Mouse (Mus musculus) adrenal gland, postnatal 36 days (tissue): ENCODE data around the gene Lsm7. TPM values are rescaled to one million over a fixed set of nuclear protein-coding genes. Genes with fewer than 3 reads are reported as not detected.
"Not testable (repeated sequence)": the region's sequence is repeated elsewhere in the genome, so short reads cannot be mapped to it uniquely, and the experiment has no call there.

Experiments
- DNase-seq, 2 experiments: peaks; one replicate each; pipeline ENCODE4 v3.0.0; 2021; ENCODE audit warnings: mixed read lengths in 1 of 2
- total RNA-seq, 2 experiments: library from RNA; stranded (reverse); gene quantifications; 2 replicates each; pipeline ENCODE4 v1.2.3; 2021

Gene Lsm7
- total RNA-seq, 2 experiments from 2014 or later: 26.6 to 36.8 TPM

DNA sequence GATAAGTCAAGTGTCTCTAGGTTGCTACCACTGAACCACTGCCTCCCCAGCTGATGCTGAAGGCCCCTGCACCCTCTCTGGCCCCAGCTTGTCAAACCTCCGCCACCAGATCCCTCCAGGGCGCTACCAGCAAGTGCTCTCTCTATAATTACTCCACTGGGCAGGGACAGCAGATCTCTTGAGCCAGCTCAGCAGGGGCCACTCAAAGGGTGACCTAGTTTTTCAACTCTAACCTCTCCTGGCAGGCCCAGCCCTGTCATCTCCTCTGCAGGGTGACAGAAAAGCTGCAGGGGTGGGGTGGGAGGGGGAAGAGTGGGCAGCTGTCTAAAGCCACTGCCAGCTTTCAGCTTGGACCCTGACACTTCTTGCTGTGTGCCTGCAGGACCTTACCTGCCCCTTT lies 17.2 kb downstream of the Lsm7 start:
- peak; percentile 53 to 61 for DNase-seq

DNA sequence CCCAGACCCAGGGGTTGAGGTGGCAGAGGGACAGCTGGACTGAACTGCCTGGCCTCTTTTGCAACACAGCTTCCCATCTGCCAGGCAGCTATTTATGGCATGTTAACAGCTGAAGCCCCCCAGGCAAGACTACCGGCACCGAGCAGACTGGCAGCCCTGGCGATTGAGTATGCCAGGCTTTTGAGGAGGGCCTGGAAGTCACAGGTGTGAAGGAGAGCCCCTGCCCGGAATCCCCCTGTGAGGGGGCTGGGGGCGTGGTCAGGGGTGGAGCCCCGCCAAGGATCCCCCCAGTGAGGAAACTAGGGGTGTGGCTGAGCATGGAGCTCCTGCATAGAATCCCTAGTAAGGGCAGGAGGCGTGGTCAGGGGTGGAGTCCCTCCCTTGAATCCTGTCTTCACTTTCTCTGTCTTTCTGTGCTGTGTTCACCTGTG lies 18.0 kb downstream of the Lsm7 start:
- DNase-seq: no peak

DNA sequence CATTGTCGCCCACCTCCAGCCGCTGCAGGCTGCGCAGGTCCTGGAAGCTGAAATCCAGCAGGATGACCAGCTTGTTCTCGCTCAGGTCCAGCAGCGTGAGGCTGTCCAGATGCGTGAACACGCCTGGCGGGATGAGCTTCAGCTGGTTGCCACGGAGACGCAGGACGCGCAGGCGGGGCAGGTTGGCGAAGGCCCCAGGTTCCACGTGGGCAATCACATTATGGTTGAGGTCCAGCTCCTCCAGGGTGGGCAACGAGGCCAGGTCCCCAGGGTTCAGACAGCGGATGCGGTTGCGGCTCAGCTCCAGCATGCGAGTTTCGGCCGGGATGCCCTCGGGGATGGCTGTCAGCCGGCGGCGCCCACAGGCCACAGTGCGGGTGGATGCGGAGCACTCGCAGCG lies 19.4 kb downstream of the Lsm7 start:
- DNase-seq: no peak

GRCm38 (mm10) chr10:80832818-80833217 lies 22.2 kb downstream of the Lsm7 start:
- DNase-seq: no peak

DNA sequence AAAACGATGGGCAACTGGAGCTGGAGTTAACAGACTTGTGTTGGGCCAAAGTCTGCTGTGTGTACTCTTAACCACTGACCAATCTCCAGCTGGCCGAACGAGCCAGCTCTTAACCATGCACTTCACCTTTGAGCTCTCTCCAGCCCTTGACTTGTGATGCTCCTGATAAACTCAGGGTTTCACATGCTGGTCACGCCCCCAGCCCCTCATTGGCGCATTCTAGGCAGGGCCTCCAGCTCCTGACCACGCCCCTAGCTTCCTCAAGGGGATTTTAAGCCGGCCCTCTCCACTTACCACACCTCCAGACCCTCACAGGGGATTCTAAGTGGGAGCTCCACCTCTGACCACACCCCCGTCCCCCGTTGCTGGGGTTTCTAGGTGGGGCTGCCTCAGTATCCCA lies 23.9 kb downstream of the Lsm7 start:
- DNase-seq: peak; percentile 80 to 82

DNA sequence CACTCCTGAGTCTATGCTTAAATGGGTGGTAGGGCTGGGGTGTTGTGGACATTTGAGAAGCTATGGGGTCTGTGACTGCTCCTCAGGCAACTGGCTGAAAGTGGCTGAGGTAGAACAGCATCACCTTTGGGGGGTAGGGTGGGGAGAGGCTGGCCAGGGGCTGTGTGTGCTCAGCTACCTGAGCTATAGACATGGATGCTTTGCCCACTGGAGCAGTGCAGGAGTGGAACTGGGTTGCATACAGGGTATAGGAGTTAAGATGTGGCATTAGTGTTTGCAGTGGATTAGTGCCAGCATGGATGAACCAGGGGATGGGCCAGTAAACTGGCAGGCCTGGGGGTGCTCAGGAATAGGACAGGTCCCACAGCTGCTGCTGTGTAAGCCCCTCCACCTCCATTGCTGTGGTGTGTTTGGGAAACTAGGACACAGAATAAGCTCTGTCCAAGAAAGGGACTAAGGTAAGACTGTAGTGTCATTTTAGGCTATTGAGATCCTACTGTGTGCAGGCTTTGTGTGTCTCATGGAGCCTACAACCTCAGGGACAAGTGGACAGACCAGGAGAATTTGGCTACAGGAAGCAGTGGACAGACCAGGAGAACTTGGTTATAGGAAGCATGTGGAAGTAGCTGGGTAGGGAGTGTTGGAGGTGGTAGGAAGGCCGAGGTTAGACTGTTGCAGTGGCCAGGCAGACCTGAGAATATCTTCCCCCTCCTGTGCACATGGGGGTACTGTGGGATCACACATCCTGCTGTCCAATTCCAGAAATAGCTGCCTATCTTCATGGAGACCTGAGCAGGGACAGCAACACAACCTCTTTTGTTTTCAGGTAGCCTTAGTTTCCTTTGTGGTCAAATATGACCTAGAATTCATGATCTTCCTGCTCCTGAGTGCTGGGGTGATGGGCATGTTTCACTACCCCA lies 25.4 kb downstream of the Lsm7 start:
- no peak for DNase-seq

DNA sequence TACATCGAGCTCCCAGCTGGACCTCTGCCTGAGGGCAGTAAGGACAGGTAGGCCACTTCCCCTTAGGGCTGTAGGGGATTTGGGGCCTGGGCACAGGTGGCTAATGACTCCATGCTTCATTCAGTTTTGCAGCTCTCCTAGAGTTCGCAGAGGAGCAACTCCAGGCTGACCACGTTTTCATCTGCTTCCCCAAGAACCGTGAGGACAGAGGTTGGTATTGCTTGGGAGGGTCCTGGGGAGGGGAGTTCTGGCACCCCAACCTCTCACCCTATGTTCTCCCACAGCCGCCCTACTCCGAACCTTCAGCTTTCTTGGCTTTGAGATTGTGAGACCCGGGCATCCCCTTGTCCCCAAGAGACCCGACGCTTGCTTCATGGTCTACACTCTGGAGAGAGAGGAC lies 26.4 kb downstream of the Lsm7 start:
- not testable (repeated sequence) for DNase-seq

- peak in 1 of 2 experiments; percentile 38 for DNase-seq
Measured at GRCm38 (mm10) chr10:80827870-80828420, 27.1 kb downstream of the Lsm7 start.

GRCm38 (mm10) chr10:80827063-80827869 lies 27.7 kb downstream of the Lsm7 start:
- DNase-seq: no peak

DNA sequence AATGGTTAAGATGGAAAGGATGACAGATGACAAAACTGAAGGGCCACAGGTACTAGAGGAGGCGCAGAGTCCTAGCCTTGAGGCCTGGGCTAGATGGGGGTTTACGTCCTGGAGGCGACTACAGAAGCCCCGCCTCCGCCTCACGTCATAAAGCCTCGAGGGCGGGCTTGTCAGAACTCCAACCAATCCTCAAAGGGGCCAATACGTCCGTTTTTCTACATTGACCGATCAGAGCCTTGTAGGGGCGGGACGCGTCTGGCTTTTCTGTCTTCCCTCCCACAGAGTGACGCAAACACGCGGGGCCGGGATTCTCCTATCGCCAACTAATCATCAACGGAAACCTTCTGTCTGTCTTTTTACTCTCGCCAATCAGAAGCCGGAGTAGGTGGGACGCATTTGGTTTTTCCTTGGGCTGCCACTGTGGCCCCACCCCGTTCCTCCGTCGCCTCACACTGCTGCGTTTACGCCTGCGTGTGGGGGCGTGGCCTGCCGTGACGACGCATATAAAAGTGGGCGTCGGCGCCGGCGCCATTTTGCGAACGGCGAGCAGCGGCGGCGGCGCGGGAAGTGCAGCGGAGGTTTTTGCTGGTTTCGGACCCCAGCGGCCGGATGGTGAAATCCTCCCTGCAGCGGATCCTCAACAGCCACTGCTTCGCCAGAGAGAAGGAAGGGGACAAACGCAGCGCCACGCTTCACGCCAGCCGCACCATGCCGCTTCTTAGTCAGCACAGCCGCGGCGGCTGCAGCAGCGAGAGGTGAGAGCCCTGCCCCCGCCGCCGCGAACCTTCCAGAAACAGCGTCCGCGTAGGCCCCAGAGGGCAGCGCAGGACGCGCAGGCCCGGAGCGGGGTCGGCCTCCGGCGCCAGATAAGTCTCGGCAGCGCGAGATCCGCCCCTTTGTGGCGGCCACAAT lies 28.6 kb downstream of the Lsm7 start, which contains the start of gene Oaz1:
Gene Oaz1, plus strand, starts transcription at position 506 of the 912 bp plus-strand sequence.
- DNase-seq: peak; percentile 97 to 98

- no peak for DNase-seq
Measured at GRCm38 (mm10) chr10:80824827-80825226, 30.2 kb downstream of the Lsm7 start.

GRCm38 (mm10) chr10:80823847-80824643 lies 31.0 kb downstream of the Lsm7 start:
- no peak for DNase-seq

- DNase-seq: no peak
Measured at GRCm38 (mm10) chr10:80823316-80823715, 31.7 kb downstream of the Lsm7 start.

DNA sequence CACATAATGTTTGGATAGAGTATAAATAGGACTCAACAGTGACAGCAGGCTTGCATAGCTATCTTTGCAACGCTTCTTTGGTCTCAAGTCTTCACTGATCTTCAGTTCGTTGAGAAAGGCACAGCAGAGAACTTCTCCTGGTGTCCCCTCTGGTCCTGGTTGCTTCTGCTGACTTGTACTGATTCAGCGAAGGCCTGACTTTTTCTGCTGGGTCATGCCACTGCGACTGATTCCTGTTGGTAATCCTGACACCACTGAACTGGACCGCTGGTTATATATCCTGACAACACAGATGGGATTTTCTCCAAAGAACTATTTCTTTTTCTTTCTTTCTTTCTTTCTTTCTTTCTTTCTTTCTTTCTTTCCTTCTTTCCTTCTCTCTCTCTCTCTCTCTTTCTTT lies 32.5 kb downstream of the Lsm7 start:
- no peak for DNase-seq

DNA sequence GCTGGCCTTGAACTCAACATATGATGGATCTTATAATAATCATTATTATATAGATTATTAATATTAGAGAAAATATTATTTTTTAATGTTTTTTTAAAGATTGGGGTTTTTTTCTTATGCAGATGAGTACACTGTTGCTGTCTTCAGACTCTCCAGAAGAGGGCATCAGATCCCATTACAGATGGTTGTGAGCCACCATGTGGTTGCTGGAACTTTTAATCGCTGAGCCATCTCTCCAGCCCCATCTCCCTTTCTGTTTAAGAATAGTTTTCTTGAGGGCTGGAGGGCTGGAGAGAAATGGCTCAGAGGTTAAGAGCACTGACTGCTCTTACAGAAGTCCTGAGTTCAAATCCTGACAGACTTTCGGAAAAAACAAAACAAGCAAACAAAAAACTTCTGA lies 33.0 kb downstream of the Lsm7 start:
- no peak for DNase-seq

- no peak for DNase-seq
Measured at GRCm38 (mm10) chr10:80819406-80819805, 35.6 kb downstream of the Lsm7 start.

GRCm38 (mm10) chr10:80818599-80819281 lies 36.3 kb downstream of the Lsm7 start:
- no peak for DNase-seq

DNA sequence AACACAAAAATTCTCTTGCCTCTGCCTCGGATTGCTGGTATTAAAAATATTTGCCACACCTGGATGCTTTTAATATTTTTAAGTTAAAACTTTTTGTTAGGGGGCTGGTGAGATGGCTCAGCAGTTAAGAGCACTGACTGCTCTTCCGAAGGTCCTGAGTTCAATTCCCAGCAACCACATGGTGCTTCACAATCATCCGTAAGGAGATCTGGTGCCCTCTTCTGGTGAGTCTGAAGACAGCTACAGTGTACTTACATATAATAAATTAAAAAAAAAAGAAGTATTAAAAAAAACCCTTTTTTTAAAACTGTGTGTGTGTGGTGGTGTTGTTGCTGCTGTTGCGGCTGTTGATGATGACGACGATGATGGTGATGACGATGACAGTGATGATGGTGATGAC lies 37.1 kb downstream of the Lsm7 start:
- DNase-seq: not testable (repeated sequence)

DNA sequence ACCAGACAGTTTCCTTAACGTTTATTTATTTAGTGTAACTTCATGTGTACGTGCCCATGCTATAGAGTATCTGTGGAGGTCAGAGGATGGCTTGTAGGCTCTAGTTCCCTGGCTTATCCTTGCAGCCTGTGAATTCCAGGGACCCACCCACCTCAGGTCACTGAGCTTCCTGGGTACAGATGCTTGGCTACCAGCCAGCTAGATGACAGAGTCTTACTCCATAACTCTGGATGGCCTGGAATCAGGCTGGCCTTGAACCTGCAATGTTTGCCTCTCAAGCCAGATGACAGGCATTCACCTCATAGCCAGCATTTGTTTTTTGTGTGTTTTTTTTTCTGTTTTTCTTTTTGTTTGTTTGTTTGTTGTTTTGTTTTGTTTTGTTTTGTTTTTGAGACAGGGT lies 37.8 kb downstream of the Lsm7 start:
- DNase-seq: peak in 1 of 2 experiments; percentile 62

DNA sequence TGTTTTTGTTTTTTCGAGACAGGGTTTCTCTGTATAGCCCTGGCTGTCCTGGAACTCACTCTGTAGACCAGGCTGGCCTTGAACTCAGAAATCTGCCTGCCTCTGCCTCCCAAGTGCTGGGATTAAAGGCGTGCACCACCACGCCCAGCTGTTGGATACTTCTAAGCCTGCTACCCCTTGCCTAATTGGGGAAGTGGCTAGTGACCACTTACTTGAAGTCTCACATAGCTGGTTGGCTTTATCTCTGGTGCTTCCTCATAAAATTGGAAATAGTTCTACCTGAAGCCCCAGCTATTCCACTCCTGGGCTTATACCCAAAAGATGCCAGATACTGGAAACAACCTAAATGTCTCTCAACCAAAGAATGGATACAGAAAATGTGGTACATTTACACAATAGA lies 38.7 kb downstream of the Lsm7 start:
- not testable (repeated sequence) for DNase-seq
